Mouse (Mus musculus) ovary, postnatal 36 days (tissue): ENCODE results near the gene Vti1b.
"Not testable (repeated sequence)": the region's sequence is repeated elsewhere in the genome, so short reads cannot be mapped to it uniquely, and the experiment has no call there.

Experiments
- DNase-seq: peaks from one replicate; pipeline ENCODE4 v3.0.0; 2022; ENCODE audit warnings: low spot score, mixed read lengths

Gene Vti1b

GRCm38 (mm10) chr12:79172019-79172941, at the start of gene Vti1b:
Gene Vti1b, minus strand, starts transcription at chr12:79172667.
- peak; percentile 89 for DNase-seq

- DNase-seq, result no peak
These were observed 45.0 kb upstream of the Vti1b start for GRCm38 (mm10) chr12:79217511-79217910.

- no peak for DNase-seq
These were observed 39.0 kb upstream of the Vti1b start for GRCm38 (mm10) chr12:79211447-79211846.

DNA sequence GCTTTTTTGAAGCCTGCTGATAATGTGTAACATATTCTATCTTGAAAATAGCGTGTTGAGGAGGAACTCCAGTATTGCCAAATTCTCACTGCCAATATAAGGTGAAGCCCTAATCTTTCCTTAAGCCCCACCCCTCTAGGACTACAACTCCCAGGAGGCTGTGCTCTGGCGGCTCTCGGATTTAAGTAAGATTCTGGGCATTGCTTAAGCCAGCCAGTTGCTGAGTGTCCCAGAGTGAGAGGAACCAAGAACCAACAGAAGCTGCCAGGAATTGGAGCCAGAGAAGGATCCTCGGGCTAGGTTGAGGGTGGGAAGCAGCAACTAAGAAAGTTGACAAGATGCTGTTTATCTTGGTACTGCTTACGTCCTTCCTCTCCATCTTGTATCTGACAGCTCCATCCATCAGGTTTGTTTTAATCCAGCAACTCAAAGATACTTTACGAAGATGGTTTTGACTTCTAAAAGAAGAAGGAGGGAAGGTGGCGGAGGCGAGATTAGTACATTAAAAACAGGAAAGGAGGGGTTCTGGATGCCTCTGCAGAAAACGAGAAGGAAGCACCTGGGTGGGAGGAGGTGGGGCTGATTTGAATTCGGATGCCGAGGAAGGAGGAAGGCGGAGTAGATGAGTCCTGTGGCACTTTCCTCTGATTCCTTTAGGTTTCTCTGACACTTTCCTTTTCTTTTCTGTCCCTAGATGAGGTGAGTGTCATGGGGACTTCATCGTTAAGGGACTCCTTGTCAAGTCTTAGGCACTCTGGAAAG, 36.4 kb upstream of the Vti1b start, which contains the start of gene Rdh12:
Rdh12 (plus strand) TSS at position 212 of the 762 bp plus-strand sequence.
- DNase-seq, result peak; percentile 8

DNA sequence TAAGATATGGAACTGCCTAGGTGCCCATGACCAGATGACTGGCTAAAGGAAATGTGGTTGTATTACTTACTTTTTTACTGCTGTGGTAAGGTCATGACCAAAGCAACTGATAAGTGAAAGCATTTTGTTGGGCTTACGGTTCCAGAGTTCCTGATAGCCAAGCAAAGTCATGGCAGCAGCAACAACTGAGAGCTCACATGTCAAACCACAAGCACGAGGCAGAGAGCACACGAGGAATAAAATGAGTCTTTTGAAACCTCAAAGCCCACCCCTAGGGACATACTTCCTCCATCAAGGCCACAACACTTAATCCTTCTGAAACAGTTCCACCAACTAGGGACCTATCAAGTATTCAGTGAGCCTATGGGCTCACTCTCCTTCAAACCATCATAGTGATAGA, 29.4 kb upstream of the Vti1b start:
- DNase-seq, result no peak

DNA sequence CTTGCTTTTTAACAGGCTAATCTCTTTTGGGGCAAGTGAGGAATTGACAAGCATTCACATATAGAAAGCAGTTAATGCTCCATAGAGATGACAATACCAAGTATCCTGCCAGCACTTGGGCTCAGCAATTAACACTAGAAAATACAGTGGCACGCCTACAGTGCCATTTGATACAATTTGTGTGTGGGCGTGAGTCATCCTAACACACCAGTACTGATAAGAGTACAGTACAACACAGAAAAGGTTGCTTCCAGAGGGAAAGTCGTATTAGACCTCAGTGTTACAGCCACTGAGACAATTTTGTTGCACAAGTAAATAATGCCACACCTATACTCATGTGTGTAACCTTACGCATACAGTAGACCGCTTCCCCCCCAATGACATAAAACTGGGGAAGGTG, 24.6 kb upstream of the Vti1b start:
- no peak for DNase-seq

GRCm38 (mm10) chr12:79193441-79193840, 21.0 kb upstream of the Vti1b start:
- peak; percentile 45 for DNase-seq

DNA sequence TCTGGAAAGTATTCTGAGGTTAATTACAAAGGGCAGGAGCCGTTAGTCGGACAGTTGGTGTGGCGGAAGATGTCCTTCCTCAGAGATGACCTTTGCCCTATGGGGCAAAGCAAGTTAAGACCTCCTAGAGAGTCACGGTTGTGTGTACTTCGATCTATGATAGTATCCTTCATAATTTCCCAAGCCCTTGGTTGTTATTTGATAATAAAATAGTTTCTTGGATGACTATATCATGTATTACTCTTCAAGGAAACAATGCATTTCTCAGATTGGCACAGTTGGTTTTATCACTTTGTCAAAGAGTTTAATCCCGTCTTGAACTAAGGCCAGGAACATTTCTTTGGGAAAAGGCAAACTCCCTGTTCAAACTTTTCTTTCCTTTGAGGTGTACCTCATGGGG, 19.7 kb upstream of the Vti1b start, which contains the start of gene Rdh11:
Rdh11 (minus strand) TSS at position 101 of the 400 bp plus-strand sequence.
- no peak for DNase-seq

GRCm38 (mm10) chr12:79191701-79192100, 19.2 kb upstream of the Vti1b start:
- peak; percentile 71 for DNase-seq

- peak; percentile 30 for DNase-seq
These were observed 18.6 kb upstream of the Vti1b start for GRCm38 (mm10) chr12:79190931-79191673.

DNA sequence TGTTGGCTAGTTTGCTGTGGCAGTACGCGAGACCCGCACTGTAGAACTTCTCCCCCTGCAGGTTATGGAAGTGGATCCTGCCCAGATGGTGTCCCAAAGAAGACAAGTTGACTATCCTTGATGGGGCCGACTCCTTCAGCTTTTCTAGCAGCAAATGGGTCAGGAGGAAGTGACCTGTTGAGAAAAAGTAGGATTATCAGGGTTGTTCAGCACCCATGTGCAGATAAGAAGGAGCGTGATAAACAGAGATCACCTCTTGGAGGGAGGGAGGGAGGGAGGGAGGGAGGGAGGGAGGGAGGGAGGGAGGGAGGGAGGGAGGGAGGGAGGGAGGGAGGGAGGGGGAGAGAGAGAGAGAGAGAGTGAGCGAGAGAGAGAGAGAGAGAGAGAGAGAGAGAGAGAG, 12.7 kb upstream of the Vti1b start:
- DNase-seq, result not testable (repeated sequence)

DNA sequence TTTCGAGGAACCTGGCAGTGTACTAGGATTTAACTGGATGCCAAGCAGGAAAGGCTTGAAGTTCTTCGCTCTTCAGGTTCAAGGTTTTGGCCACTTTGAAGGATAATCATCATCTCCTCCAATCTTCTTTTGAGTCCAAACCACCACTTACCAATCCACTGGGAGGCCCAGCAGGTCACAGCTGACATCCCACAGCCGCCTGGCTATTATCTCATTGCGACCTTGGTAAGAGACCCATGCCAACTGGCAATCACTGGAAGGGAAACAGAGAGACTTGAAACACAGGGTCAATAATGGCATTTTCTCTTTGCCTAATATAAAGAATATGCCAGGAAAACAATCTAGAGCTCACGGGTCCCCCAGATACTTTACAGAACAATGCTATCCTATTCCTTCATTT, 3.5 kb upstream of the Vti1b start:
- DNase-seq, result no peak

DNA sequence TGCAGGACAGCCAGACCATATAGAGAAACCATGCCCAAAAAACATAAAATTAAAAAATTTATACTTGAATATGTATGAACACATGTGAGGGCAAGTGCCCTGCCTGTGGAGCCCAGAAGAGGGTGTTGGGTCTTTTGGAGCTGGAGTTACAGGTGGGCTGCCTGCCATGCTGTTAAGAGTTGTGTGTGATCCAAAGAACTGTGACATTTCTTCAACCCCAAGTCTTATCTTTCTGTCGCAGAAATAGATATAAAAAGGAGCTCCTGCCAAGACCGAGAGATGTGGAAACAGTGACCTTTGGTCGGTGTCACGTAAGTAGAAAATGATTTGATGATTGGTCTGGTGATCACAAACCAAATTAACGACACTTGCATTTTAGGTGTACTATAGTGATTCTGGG, 1.3 kb upstream of the Vti1b start:
- DNase-seq, result no peak

- DNase-seq, result no peak
These were observed 1.0 kb downstream of the Vti1b start for GRCm38 (mm10) chr12:79171269-79171995.

DNA sequence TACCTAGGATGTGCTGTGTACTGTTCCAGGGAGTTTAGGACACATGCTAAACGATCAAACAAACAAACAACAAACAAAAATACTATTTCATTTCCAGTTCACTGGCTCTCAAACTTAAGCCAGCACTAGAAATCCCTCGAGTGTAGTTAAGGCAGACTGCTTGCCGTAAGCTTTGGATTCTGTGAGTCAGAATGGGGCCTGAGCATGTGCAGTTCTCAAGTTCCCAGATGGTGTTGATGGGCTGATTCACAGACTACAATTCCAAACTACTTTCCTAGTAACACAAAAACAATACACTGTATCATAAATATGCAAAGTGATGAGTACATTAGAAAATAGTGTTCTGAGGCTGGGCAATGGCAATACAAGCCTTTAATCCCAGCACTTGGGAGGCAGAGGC, 2.0 kb downstream of the Vti1b start:
- DNase-seq, result no peak

DNA sequence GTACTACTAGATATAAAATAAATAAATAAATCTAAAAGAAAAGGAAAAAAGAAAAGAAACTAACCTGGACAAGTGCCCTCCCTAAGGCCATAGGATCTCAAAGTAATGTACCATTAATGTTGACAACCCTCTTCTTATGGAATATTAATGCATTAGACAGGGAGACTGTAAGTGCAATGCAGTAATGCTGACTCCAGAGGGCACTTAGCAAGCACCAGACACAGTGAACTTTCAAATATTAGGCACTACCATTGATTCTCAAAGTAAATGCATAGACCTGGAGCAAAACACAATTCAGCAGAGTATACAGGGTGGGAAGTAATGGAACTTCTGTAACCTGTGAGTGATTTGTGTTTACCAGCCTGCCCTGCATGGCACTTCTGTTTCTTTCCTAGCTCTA, 3.3 kb downstream of the Vti1b start:
- no peak for DNase-seq

DNA sequence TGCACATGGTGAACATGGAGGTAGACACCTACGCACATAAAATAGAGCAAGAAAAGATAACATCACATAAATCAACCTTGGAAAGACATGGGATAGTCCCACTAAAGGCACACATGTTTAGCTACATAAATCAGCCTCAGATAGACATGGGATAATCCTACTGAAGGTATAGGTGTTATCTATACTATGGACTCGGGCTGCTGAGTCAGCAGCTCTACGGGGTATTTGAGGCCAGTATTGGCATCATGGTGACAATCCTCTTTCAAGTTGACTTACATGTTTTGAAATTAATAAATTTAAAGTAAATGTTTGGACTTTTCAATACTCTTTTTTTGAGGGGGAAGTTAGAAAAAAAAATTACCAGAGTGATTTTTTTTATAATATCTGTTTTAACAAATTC, 9.6 kb downstream of the Vti1b start:
- no peak for DNase-seq

GRCm38 (mm10) chr12:79149653-79150052, 22.8 kb downstream of the Vti1b start:
- DNase-seq, result no peak

DNA sequence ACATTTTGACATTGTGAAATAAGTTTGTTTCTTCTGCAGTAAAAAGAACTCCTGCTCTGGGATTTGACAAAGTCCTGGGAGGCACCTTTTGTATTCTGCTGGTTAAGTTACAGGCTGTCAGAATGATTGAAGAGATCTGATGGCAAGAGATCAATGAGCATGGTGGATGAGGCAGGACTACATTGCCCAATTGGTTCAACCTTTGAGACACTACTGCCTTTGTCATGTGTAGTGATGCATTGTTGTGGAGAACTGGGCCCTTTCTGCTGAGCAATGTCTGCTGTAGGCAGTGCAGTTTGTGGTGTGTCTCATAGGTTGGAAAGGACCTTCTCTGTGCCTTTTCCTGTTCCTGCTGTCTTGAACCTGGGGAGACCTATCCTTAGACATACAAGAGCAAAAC, 31.1 kb downstream of the Vti1b start:
- no peak for DNase-seq

DNA sequence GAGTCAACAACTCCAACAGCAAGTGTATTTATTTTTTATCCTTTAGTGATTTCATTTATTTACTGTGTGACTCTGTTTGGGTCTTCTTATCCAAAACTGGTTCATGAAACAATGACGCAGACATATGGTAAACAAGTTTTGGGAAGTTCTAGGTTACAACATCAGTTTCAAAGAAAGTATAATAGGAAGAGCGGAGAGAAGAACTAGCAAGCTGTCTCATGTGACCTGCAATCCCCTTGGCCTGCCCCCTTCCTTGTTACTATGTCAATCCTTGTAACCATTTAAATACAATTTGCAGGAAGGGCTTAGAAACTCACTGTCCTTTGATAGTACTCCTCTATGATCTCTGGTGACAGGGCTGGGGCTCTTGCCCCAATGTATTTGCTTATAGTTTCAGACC, 31.7 kb downstream of the Vti1b start:
- DNase-seq, result no peak

GRCm38 (mm10) chr12:79139417-79139816, 33.0 kb downstream of the Vti1b start:
- no peak for DNase-seq

- no peak for DNase-seq
These were observed 33.5 kb downstream of the Vti1b start for GRCm38 (mm10) chr12:79138999-79139398.
